Mouse (Mus musculus) limb, embryonic 14.5 days (tissue): ENCODE results near the gene Zfp628. TPM values are rescaled to one million over a fixed set of nuclear protein-coding genes. Genes with fewer than 3 reads are reported as not detected.

ENCODE experiments used
- ATAC-seq: fragments of 200-750 bp; cut with Nextera tagmentation; 2 replicates; pipeline ENCODE4 v1.8.0; 2017; ENCODE audit warnings: low read depth, moderate number of reproducible peaks, moderate TSS enrichment; ENCODE audit not compliant: low FRiP score
- DNase-seq: peaks from one replicate; pipeline ENCODE4 v3.0.0-alpha.2; 2015; ENCODE audit warnings: low spot score
- H3K27ac ChIP-seq: fragments of 300-500 bp; sonication (generic); replicated peaks from 2 replicates; pipeline ENCODE4 v1.5.1; 2014; ENCODE audit warnings: low read depth, mild to moderate bottlenecking, low read length, moderate library complexity, mixed read lengths
- H3K27me3 ChIP-seq: fragments of 300-500 bp; sonication (generic); 2 replicates; pipeline ENCODE4 v1.6.1; 2014; ENCODE audit warnings: low read length, mixed read lengths; ENCODE audit not compliant: control insufficient read depth, insufficient read depth
- H3K36me3 ChIP-seq: fragments of 300-500 bp; sonication (generic); 2 replicates; pipeline ENCODE4 v1.6.1; 2014; ENCODE audit warnings: mild to moderate bottlenecking, low read length, moderate library complexity, mixed read lengths; ENCODE audit not compliant: control insufficient read depth, insufficient read depth
- H3K4me1 ChIP-seq: fragments of 300-500 bp; sonication (generic); 2 replicates; pipeline ENCODE4 v1.6.1; 2014; ENCODE audit warnings: antibody characterized with exemption, low read length, mixed read lengths; ENCODE audit not compliant: control insufficient read depth, insufficient read depth
- H3K4me2 ChIP-seq: fragments of 300-500 bp; sonication (generic); replicated peaks from 2 replicates; pipeline ENCODE4 v1.6.1; 2014; ENCODE audit warnings: low read depth, mild to moderate bottlenecking, low read length, moderate library complexity; ENCODE audit not compliant: severe bottlenecking
- H3K4me3 ChIP-seq: fragments of 300-500 bp; sonication (generic); replicated peaks from 2 replicates; pipeline ENCODE4 v1.5.1; 2014; ENCODE audit warnings: low read length
- H3K9ac ChIP-seq: fragments of 300-500 bp; sonication (generic); 2 replicates; pipeline ENCODE4 v1.6.1; 2014; ENCODE audit warnings: mild to moderate bottlenecking, low read depth, low read length, moderate library complexity; ENCODE audit not compliant: severe bottlenecking
- H3K9me3 ChIP-seq: fragments of 300-500 bp; sonication (generic); 2 replicates; pipeline ENCODE4 v1.6.1; 2016; ENCODE audit warnings: low read length; ENCODE audit not compliant: control insufficient read depth
- POLR2A ChIP-seq: fragments of 200-500 bp; IDR thresholded peaks from 2 replicates; pipeline ENCODE4 v1.8.0; 2012; ENCODE audit warnings: inconsistent platforms, mild to moderate bottlenecking, moderate library complexity, borderline replicate concordance; ENCODE audit not compliant: insufficient read depth, insufficient read length; ENCODE audit errors: extremely low read depth
- WGBS: fragments of 180-500 bp; shearing (Covaris S2); extraction: QIAGEN DNeasy Blood & Tissue Kit; methylation state at CpG from one replicate; pipeline ENCODE4 v1.1.7; 2014; 5-methylcytosine and 5-hydroxymethylcytosine counted together
- polyA plus RNA-seq, 2 experiments: library from polyadenylated mRNA; depleted of rRNA in 1 of 2; stranded (reverse) in 1 of 2; unstranded in 1 of 2; fragments of >200 nt; fragmentation: Nextera tagmentation in 1 of 2; extraction: Ambion mirVana in 1 of 2; gene quantifications; 2 replicates each; pipeline versions ENCODE4 v1.2.1 to v1.2.3; 2012 to 2014

Zfp628 gene
- polyA plus RNA-seq, 2 experiments: 4.0 to 13.4 TPM

DNA sequence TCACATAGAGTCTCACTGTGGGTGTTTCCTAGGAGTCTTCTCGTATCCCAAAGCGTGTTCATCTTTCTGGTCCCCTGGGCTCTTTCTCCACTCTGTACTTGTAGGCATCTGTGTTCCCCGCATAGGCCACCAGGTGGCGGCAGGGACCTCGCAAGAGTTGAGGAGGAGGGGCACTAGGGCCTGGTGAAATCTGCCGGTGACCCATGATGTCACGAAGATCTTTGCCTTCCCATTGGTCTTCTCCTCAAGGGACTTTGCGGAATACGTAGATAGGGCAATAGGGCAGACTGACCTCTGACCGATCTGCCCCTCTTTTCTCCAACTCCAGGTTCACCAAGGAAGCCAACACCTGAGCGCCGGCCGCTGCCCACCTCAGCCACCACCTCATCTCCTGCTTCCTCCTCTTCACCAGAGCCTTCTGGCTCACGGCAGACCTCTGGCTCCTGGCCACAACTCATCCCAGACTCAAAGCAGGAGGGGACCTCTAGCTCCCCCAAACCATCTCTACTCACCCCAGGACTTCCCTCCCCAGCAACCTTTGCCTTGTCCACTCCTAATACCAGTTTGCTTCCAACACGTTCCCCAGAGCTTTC is 28.3 kb downstream of the Zfp628 start:
- H3K4me3 ChIP-seq: peak overlapping the region; percentile 29
- ATAC-seq: peak; percentile 87

DNA sequence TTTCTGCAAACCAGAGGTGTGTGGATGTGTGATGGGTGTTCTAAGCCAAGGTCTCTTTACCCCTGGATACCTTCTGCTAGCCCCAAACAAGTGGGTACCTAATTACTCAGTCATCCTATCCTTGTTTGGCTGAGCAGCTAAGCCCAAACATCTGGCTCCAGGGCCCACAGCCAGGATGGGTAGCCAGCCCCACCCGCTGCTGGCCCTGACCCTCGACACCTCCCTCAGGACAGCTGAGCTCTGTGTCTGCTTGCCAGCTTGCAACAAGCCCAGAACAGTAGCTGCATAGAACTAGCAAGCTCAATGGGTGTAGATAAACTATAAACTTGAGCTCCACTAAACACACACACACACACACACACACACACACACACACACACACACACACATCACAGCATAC is 32.8 kb downstream of the Zfp628 start:
- ATAC-seq (no peak; the same call in 1 of the 2 replicates), DNase-seq (no peak)
- H3K4me1 ChIP-seq: no peaks in the 10 kb centered on the region
- TF ChIP-seq POLR2A: no peak
- no peak overlapping the region for H3K4me2 ChIP-seq
- 0% methylated on average over 1 of the region's 2 CpGs for WGBS
- H3K27ac ChIP-seq: no peak overlapping the region
- no peaks in the 10 kb centered on the region for H3K36me3 ChIP-seq
- no peaks in the 10 kb centered on the region for H3K27me3 ChIP-seq
- no peak overlapping the region for H3K9ac ChIP-seq
- H3K4me3 ChIP-seq: no peak overlapping the region
- H3K9me3 ChIP-seq: no peaks in the 10 kb centered on the region

More for the DNA sequence above, 28.3 kb downstream of the Zfp628 start:
- Histone ChIP-seq H3K9ac (no peak overlapping the region), H3K4me2 (peak overlapping the region; percentile 45), H3K4me1 (no peaks in the 10 kb centered on the region), H3K9me3 (no peaks in the 10 kb centered on the region), H3K27me3 (no peaks in the 10 kb centered on the region), H3K27ac (no peak overlapping the region), H3K36me3 (no peaks in the 10 kb centered on the region)
- no peak for TF ChIP-seq POLR2A
- DNase-seq: peak; percentile 90
- 18% methylated on average over 15 of the region's 15 CpGs for WGBS

DNA sequence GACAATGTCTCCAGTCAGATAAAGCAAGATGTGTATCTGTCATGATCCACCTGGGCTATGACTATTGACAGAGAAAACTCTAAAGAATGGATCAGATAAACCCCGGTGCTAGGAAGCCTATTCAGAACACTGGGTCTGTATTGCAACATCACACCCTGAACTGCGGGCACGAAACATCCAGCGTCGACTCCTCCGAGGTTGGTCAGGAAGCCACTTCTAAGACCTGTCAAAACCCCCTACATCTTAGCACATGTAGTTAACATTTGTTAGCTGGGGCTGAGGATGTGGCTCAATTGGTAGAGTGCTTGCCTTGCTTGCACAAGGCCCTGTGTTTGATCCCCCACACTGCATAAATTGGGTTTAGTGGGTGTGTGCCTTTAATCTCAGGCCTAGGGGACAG is 33.4 kb downstream of the Zfp628 start:
- H3K27me3 ChIP-seq: no peaks in the 10 kb centered on the region
- no peak for DNase-seq
- ATAC-seq: no peak
- H3K36me3 ChIP-seq: no peaks in the 10 kb centered on the region
- H3K9me3 ChIP-seq: no peaks in the 10 kb centered on the region
- 69% methylated on average over 6 of the region's 6 CpGs for WGBS
- no peak overlapping the region for H3K4me2 ChIP-seq
- no peak overlapping the region for H3K9ac ChIP-seq
- no peaks in the 10 kb centered on the region for H3K4me1 ChIP-seq
- no peak overlapping the region for H3K27ac ChIP-seq
- TF ChIP-seq POLR2A: no peak
- no peak overlapping the region for H3K4me3 ChIP-seq

DNA sequence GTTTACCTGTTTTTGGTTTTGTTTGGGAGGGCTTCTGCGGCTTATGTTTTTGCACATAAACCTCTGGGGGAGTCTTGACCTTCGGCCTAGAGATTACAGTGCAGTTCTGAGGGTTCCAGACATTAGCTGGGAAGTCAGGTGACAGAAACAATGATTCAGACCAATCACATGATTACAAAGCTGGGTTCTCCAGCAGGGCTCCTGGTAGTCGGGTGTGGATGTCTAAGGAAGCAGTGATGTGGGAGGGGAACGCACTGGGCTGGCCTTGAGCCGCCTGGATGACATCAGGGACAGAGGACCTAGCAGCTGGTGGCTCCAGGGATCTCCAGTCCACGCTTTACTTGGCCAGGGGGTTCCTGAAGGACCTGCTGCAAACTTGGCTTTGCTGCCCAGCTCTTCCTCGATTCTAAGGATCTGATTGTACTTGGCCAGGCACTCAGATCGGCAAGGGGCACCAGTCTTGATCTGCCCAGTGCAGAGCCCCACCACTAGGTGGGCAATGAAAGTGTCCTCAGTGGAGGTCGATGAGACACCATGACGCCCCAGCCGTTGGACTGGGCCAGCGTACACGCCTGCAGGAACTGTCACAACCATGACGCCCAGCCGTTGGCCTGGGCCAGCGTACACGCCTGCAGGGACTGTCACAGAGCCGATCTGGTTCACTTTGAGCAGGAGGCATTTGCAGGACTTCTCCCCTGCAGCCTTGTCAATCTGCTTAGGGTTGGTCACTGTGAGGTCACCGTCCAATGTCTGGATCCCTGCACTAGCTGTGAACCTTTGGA is 35.7 kb downstream of the Zfp628 start:
- Histone ChIP-seq H3K27ac (no peak overlapping the region), H3K27me3 (no peaks in the 10 kb centered on the region), H3K4me3 (no peak overlapping the region), H3K4me2 (no peak overlapping the region), H3K4me1 (no peaks in the 10 kb centered on the region), H3K9ac (no peak overlapping the region), H3K9me3 (no peaks in the 10 kb centered on the region), H3K36me3 (no peaks in the 10 kb centered on the region)
- no peak for ATAC-seq
- TF ChIP-seq POLR2A: no peak
- 84% methylated on average over 19 of the region's 19 CpGs for WGBS
- DNase-seq: no peak

DNA sequence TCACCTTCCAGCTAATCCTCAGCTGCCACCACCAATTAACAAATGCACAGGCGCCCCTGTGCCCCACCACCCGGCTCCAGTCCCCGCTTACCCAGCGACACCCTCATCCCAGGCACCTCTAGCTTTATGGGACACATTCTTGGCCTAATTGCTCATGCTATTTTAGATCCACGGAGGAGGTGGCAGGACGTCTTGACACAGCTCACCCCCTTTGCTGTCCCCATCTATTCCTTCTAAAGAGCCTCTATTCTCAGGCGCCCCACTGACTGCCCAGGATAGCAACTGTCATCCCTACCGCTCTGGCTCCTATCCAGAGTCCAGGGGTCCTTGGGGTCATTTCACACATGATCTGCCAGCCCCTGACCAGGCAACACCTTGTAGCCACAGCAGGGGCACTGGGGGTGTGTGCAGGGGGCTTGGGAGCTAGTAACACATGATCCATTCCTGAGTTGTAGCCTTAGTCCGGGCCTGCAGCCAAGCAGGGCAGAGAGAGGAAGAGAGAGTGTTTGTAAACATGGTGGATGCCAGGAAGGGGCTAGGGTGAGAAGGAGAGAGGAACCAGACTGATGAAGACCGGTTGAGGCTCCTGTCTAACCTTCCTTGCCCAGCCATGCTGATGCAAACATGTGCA is 38.9 kb downstream of the Zfp628 start:
- H3K27me3 ChIP-seq: no peaks in the 10 kb centered on the region
- no peak overlapping the region for H3K4me3 ChIP-seq
- H3K9me3 ChIP-seq: no peaks in the 10 kb centered on the region
- no peak overlapping the region for H3K27ac ChIP-seq
- ATAC-seq (no peak), DNase-seq (no peak)
- no peak overlapping the region for H3K9ac ChIP-seq
- 12% methylated on average over 10 of the region's 10 CpGs for WGBS
- H3K4me2 ChIP-seq: no peak overlapping the region
- TF ChIP-seq POLR2A: no peak
- H3K4me1 ChIP-seq: no peaks in the 10 kb centered on the region
- no peaks in the 10 kb centered on the region for H3K36me3 ChIP-seq
